Mouse (Mus musculus) MEL (cell line): ENCODE measurements around the gene Olfr1443. TPM values are rescaled to one million over a fixed set of nuclear protein-coding genes. Genes with fewer than 3 reads are reported as not detected.

Source experiments
- DNase-seq: peaks from one replicate; pipeline ENCODE4 v3.0.0; 2011; ENCODE audit warnings: low read depth, low spot score
- H3K27ac ChIP-seq: 2 replicates; pipeline ENCODE4 v1.5.1; 2012; ENCODE audit warnings: low read depth, mild to moderate bottlenecking, control low read depth, low read length, moderate library complexity; ENCODE audit not compliant: control insufficient read depth
- H3K27me3 ChIP-seq, 2 experiments: fragments of 150-350 bp in 1 of 2; sonication (generic) in 1 of 2; 2 replicates each; pipeline ENCODE4 v1.6.1; 2012; ENCODE audit warnings: low read length in 2 of 2, mild to moderate bottlenecking in 2 of 2, improper control_type of control experiment in 1 of 2, moderate library complexity in 1 of 2; ENCODE audit not compliant: insufficient read depth in 2 of 2, control insufficient read depth in 1 of 2
- H3K36me3 ChIP-seq, 2 experiments: 2 replicates each; pipeline ENCODE4 v1.6.1; 2012 to 2014; ENCODE audit warnings: low read length in 2 of 2, improper control_type of control experiment in 1 of 2, inconsistent platforms in 1 of 2, mild to moderate bottlenecking in 1 of 2; ENCODE audit not compliant: insufficient read depth in 2 of 2, control insufficient read depth in 1 of 2
- H3K4me1 ChIP-seq, 2 experiments: fragments of 150-350 bp in 1 of 2; sonication (generic) in 1 of 2; 2 replicates each; pipeline ENCODE4 v1.6.1; 2012; ENCODE audit warnings: low read length in 2 of 2, improper control_type of control experiment in 1 of 2, mild to moderate bottlenecking in 1 of 2; ENCODE audit not compliant: insufficient read depth in 2 of 2, control insufficient read depth in 1 of 2
- H3K4me3 ChIP-seq, 2 experiments: fragments of 150-350 bp in 1 of 2; sonication (generic) in 1 of 2; 2 replicates each; pipeline ENCODE4 v1.5.1; 2012; ENCODE audit warnings: low read depth in 2 of 2, low read length in 2 of 2, mild to moderate bottlenecking in 2 of 2, moderate library complexity in 2 of 2, control low read depth in 1 of 2, improper control_type of control experiment in 1 of 2; ENCODE audit not compliant: control insufficient read depth in 1 of 2, insufficient read depth in 1 of 2
- H3K79me2 ChIP-seq: 2 replicates; pipeline ENCODE4 v1.6.1; 2012; ENCODE audit warnings: mild to moderate bottlenecking, low read length, moderate library complexity; ENCODE audit not compliant: control insufficient read depth, poor library complexity, insufficient read depth
- H3K9ac ChIP-seq: 2 replicates; pipeline ENCODE4 v1.6.1; 2012; ENCODE audit warnings: low read depth, mild to moderate bottlenecking, control low read depth, low read length, moderate library complexity; ENCODE audit not compliant: control insufficient read depth, poor library complexity, severe bottlenecking
- H3K9me3 ChIP-seq: fragments of 150-350 bp; sonication (generic); replicated peaks from 2 replicates; pipeline ENCODE4 v1.6.1; 2012; ENCODE audit warnings: mild to moderate bottlenecking, low read length, improper control_type of control experiment, moderate library complexity; ENCODE audit not compliant: insufficient read depth
- BHLHE40 ChIP-seq: IDR thresholded peaks from 2 replicates; pipeline ENCODE4 v1.6.1; 2012; ENCODE audit warnings: low read depth, mild to moderate bottlenecking, inconsistent platforms, low read length, improper control_type of control experiment, borderline replicate concordance
- CHD1 ChIP-seq: IDR thresholded peaks from 2 replicates; pipeline ENCODE4 v1.6.1; 2012; ENCODE audit warnings: low read depth, mild to moderate bottlenecking, inconsistent platforms, low read length, improper control_type of control experiment
- EP300 ChIP-seq, 2 experiments: IDR thresholded peaks; 2 replicates each; pipeline ENCODE4 v1.6.1; 2011; ENCODE audit warnings: improper control_type of control experiment in 2 of 2, low read length in 2 of 2, low read depth in 1 of 2, mild to moderate bottlenecking in 1 of 2
- ZC3H11A ChIP-seq: IDR thresholded peaks from 2 replicates; pipeline ENCODE4 v1.6.1; 2012; ENCODE audit warnings: low read depth, mild to moderate bottlenecking, inconsistent platforms, low read length, improper control_type of control experiment
- ZKSCAN1 ChIP-seq: IDR thresholded peaks from 2 replicates; pipeline ENCODE4 v1.6.1; 2012; ENCODE audit warnings: low read depth, mild to moderate bottlenecking, inconsistent platforms, low read length, improper control_type of control experiment, moderate library complexity
- polyA plus RNA-seq, 2 experiments: library from polyadenylated mRNA; stranded (reverse) in 1 of 2; unstranded in 1 of 2; fragments of >175 nt in 1 of 2; fragments of >200 nt in 1 of 2; gene quantifications; 2 replicates each; pipeline versions ENCODE4 v1.2.1 to v1.2.4; 2012; ENCODE audit warnings: low replicate concordance in 2 of 2, low read depth in 1 of 2; ENCODE audit not compliant: insufficient read length in 2 of 2, insufficient read depth in 1 of 2, missing spikeins in 1 of 2
- total RNA-seq: library from RNA; depleted of rRNA; stranded (reverse); fragments of 300-350 nt; gene quantifications from 2 replicates; pipeline ENCODE4 v1.2.3, GENCODE M21; 2012; rRNA removed

Olfr1443 gene
- total and polyA plus RNA-seq, 3 experiments, result not detected

- Histone ChIP-seq H3K9me3 (no peaks in the 10 kb centered on the region), H3K4me1 (no peaks in the 10 kb centered on the region), H3K4me3 (no peak overlapping the region), H3K27ac (no peak overlapping the region), H3K79me2 (no peaks in the 10 kb centered on the region), H3K9ac (no peak overlapping the region), H3K27me3 (no peaks in the 10 kb centered on the region), H3K36me3 (no peaks in the 10 kb centered on the region)
- no peak for TF ChIP-seq BHLHE40
- TF ChIP-seq ZKSCAN1, result no peak
- no peak for TF ChIP-seq ZC3H11A
- TF ChIP-seq EP300 (IDR thresholded peaks at IDR 0.05; ENCODE audit: low read depth in 1 of 2, low read length in 2 of 2), result no peak
- no peak for TF ChIP-seq CHD1
- DNase-seq, result no peak
Measured at GRCm38 (mm10) chr19:12731950-12732349, 54.0 kb downstream of the Olfr1443 start.

Other genes with a start within 250 kb of the Olfr1443 start
- not detected in 2 replicates for gene Mpeg1, start 217.3 kb upstream of the Olfr1443 start, total RNA-seq
- gene Mpeg1, start 217.3 kb upstream of the Olfr1443 start, polyA plus RNA-seq, result under 1 TPM in 1 of 2 experiments, not detected in 1; 0.07 TPM
- gene Dtx4, start 176.7 kb upstream of the Olfr1443 start, total RNA-seq, result 2.2 and 3.6 TPM in 2 replicates
- 1 to 10 TPM in 1 of 2 experiments, not detected in 1; 8.8 TPM for gene Dtx4, start 176.7 kb upstream of the Olfr1443 start, polyA plus RNA-seq
- 53.1 and 56.1 TPM in 2 replicates for gene Fam111a, start 132.4 kb upstream of the Olfr1443 start, total RNA-seq
- gene Fam111a, start 132.4 kb upstream of the Olfr1443 start, polyA plus RNA-seq, result 100 to 1,000 TPM in 1 of 2 experiments, 10 to 100 TPM in 1; 75.9 to 157 TPM
- not detected in 2 replicates for gene Gm4952, start 78.1 kb upstream of the Olfr1443 start, total RNA-seq
- gene Gm4952, start 78.1 kb upstream of the Olfr1443 start, polyA plus RNA-seq, result under 1 TPM in 1 of 2 experiments, not detected in 1; 0.06 TPM
- gene Glyat, start 44.8 kb upstream of the Olfr1443 start, total RNA-seq, result not detected in 2 replicates
- not detected for gene Glyat, start 44.8 kb upstream of the Olfr1443 start, polyA plus RNA-seq
- not detected in 2 replicates for gene Olfr1442, start 7.7 kb upstream of the Olfr1443 start, total RNA-seq
- gene Olfr1442, start 7.7 kb upstream of the Olfr1443 start, polyA plus RNA-seq, result not detected
- gene Keg1, start 17.7 kb downstream of the Olfr1443 start, total RNA-seq, result not detected in 2 replicates
- not detected for gene Keg1, start 17.7 kb downstream of the Olfr1443 start, polyA plus RNA-seq
- 2.5 and 3.2 TPM in 2 replicates for gene Cntf, start 87.5 kb downstream of the Olfr1443 start, total RNA-seq
- 1 to 10 TPM in 1 of 2 experiments, not detected in 1; 8.2 TPM for gene Cntf, start 87.5 kb downstream of the Olfr1443 start, polyA plus RNA-seq
- gene Zfp91, start 118.0 kb downstream of the Olfr1443 start, total RNA-seq, result 31.6 and 32.3 TPM in 2 replicates
- 100 to 1,000 TPM in 1 of 2 experiments, 10 to 100 TPM in 1; 51.7 to 148 TPM for gene Zfp91, start 118.0 kb downstream of the Olfr1443 start, polyA plus RNA-seq
- gene Lpxn, start 118.1 kb downstream of the Olfr1443 start, total RNA-seq, result 9.9 and 12.9 TPM in 2 replicates
- 10 to 100 TPM in 1 of 2 experiments, not detected in 1; 12.3 TPM for gene Lpxn, start 118.1 kb downstream of the Olfr1443 start, polyA plus RNA-seq
- not detected in 2 replicates for gene Gm5244, start 168.6 kb downstream of the Olfr1443 start, total RNA-seq
- under 1 TPM in 1 of 2 experiments, not detected in 1; 0.13 TPM for gene Gm5244, start 168.6 kb downstream of the Olfr1443 start, polyA plus RNA-seq
- not detected in 2 replicates for gene Olfr1444, start 179.2 kb downstream of the Olfr1443 start, total RNA-seq
- under 1 TPM in 1 of 2 experiments, not detected in 1; 0.04 TPM for gene Olfr1444, start 179.2 kb downstream of the Olfr1443 start, polyA plus RNA-seq
- gene Olfr1445, start 205.7 kb downstream of the Olfr1443 start, total RNA-seq, result not detected in 2 replicates
- gene Olfr1445, start 205.7 kb downstream of the Olfr1443 start, polyA plus RNA-seq, result not detected
- not detected in 2 replicates for gene Olfr1446, start 215.4 kb downstream of the Olfr1443 start, total RNA-seq
- not detected for gene Olfr1446, start 215.4 kb downstream of the Olfr1443 start, polyA plus RNA-seq
- not detected in 2 replicates for gene Olfr1447, start 225.6 kb downstream of the Olfr1443 start, total RNA-seq
- not detected for gene Olfr1447, start 225.6 kb downstream of the Olfr1443 start, polyA plus RNA-seq
- not detected in 2 replicates for gene Olfr1448, start 246.3 kb downstream of the Olfr1443 start, total RNA-seq
- gene Olfr1448, start 246.3 kb downstream of the Olfr1443 start, polyA plus RNA-seq, result not detected